Mouse (Mus musculus): Measurements from ENCODE around the gene Nfix.

Gene Nfix

DNA sequence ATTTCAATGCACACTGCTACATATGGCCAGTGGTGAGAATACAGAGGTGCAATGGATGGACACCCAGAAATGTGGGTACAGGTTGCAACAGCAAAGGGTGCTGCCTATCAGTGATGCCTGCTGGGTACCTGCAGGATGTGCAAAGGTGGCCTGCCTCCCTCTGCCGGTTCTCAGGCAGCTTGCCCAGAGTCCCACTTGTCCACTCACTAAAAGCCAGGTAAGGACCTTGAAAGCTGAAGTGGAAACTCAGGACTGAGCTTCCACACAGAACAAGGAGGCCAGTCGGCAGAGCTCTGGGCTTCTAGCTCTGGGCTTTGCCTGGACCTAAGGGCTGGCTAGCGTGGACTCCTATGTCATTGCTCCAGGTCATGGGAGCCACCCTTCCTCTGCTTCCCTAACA is 88.8 kb downstream of the Nfix start:
- no peak for DNase-seq

DNA sequence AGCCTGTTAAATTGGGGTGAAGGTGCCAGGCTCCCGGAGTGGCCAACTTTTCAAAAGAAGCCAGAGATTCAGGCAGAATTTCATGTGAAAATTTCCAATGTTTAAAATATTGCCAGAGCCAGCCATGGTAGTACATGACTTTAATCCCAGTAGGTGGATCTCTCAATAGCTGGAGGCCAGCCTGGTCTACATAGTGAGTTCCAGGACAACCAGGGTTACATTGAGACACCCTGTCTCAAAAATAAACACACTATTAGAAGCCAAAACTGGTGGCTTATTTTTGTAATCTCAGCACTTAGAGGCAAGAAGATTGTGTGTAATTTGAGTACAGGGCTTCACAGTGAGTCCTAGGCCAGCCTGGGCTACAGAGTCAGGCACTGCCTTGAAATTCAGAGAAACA is 90.2 kb downstream of the Nfix start:
- DNase-seq: no peak

DNA sequence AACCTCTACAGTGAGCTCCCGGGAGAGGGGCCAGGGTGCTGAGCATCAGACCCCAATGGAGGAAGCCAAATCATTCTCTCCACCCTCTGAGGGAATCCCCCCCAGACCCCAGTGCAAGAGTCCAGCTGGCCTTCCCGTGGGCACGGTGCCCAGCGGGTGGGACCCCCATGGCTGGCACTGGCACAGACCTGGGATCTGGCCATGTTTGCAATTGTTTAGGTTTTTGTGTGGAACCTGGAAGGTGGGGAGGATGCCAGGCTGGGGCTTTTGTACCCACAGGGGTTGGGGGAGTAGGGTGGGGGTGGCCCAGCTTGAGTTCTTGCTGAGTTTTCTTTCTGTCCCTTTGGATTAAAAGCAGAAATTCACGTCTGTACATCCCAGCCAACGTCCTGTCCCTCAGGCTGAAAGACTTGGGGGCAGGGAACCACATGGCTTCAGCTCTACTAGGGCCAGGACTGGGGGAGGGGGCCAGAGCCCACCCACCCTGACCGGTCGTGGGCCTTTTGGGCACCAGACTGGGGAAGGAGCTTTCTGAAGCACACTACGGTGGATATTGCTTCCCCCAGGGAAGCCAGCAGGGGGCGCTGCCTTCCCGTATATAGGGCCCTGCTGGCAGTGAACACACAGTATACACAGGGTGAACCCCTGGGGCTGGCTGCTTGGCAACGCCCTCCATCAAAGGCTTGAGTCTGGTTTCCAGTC is 91.2 kb downstream of the Nfix start:
- peak; percentile 84 to 86 for DNase-seq

DNA sequence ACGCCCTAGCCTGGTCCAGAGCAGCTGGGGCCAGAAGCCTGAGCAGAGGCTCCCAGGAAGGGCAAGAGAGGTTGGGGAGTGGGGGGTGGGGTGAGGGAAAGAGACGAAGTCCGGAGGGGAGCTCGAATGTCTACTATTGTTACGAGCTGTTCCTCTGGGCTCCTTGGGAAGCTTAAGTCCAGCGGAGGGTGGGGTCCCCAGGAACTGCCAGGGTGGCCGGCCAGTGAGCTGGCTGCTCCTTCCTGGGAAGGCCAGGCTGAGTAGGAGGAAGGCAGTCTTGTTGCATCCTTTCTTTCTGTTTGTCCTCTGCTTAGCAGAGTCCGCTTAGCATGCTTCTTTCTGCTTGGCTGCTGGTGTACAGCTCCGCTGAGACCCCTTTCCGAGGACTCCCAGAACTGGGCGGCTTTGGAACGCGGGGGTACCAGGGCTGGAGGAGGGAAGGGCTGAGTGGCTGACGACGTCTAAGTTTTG is 92.0 kb downstream of the Nfix start:
- no peak for DNase-seq

DNA sequence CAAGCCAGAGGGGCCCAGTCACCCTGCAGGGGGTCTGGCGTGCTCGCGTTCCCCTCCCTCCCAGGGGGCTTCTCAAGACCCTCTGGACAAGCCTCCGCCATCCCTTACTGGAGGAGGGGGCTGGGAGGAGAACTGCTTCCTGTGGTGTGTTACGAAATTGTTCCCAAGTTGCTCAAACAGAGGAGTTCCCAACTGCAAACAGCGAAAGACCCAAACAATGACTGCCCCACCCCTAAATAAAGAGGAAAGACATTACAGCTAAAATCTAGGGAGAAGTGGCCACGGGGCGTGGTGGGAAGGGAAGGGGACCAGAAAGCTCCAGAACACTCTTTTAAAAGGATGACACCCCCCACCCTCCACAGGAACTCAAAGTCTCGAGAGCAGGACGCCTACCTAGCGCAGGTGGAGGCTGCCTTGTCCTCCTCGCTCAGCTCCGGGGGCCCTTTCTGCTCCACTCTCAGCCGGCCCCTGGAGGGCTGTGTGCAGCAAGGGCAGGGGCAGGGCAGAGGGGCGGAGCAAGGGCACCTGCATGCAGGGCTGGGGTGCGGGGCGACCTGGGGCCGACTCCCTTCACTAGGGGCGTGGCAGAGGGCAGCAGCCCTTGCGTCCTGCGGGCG is 92.8 kb downstream of the Nfix start:
- DNase-seq: peak in 1 of 2 experiments; percentile 68

DNA sequence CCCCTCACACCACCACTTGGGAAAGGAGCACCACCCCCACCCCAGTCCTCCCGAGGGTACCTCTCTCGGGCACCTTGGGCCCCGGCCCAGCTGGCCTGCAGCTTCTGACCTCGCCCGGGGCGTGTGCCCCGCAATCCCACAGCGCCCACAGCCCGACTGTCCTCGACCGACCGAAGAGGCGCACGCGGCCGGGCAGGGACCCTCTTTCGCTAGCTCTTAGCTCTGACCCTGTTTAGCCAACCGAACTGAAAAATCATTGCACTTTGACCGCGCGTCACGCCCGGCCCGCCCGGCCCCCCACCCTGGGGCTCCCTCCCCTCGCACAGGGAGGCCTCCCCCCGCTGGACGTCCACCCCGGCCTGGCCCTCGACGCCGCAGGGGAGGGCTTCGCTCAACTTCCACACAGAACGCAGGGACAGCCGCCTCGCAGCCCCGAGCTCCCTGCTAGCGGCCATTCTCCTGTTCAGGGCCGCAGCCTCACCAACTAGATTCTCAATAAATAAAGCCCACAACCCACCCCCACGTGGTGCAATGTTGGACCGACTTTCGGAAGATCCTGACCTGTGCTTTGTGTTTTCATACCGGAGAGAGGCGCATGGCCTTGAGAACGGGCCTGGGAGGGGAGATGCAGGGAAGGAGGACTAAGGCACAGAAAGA is 93.4 kb downstream of the Nfix start:
- no peak for DNase-seq

DNA sequence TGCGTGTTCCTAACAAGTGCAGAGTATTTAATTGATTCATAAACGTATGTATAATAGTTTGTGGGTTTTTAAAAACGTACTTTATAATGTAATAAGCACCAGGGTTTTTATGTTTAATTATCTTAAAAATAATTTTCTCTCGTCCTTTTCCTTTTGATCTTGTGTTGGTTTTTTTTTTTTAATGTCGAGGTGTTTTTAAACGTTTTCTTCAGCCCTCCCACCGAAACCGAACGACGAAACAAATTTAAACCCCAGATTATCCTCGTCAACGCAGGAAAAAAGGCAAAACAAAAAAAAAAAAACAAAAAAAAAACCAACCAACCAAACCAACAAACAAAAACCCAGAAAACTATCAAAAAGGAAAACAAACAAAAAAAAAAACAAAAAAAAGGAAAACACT is 94.2 kb downstream of the Nfix start:
- no peak for DNase-seq

DNA sequence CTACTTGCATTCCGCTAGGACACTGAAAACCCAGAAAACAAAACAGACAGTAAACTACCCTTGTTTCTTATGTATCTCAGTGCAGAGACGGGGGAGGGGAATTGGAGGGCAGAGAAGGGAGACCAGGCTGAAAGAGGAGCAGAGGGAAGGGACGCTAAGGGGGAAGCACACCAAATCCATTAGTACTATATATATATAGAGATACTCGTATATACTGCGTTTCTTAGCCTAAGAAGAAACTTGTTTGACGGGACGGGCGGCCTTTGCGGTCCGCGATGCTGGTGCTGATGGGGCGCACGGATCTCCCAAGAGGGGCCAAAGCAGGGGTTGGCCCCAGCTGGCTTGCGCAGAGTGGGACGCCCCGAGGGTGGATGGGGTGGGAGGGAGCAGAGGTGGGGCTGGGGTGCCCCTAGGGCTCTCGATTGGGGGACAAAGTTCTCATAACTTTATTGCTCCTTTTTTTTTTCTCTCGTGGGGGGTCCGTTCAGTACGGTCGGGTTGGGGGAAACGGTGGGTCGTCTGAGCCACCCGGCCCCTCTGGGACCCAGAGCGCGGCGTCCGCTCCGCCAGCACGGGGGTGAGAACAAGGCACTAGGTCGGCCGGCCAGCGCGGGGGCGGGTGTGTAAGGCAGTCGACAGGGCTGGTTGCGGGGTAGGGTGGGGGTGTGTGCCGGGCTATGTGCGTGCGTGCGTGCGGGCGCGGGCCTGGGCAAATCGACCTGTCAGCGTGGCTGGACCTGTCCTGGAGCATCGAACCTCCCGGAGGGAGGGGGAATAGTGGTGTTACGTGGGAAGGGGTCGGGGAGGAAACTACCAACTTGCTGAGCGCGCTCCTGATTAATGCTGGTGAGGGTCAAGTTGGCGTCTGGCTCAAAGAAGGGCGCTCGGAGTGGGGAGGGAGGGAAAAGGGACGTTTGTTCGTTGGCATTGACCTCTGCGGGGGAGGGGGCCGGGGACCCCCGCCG is 95.0 kb downstream of the Nfix start:
- DNase-seq: peak in 1 of 2 experiments; percentile 45

DNA sequence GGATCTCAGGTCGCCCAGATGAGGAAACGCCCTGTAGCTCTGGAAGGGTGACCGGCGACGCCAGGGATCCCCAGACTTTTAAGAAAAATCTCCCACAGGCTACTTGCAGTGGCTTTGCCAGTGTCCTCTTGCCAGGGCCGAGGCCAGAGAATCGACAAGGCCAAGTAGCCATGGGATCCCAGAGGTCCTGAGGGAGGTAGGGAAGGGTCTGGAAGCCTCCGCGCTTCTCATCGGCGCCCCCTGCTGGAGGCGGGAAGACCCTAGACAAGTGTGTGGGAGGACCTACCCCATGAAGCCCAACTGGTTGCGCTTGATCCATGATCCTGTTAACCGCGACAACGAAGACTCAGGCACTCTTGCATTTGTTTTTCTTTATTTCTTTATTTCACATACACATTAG is 95.8 kb downstream of the Nfix start:
- peak; percentile 79 to 86 for DNase-seq

DNA sequence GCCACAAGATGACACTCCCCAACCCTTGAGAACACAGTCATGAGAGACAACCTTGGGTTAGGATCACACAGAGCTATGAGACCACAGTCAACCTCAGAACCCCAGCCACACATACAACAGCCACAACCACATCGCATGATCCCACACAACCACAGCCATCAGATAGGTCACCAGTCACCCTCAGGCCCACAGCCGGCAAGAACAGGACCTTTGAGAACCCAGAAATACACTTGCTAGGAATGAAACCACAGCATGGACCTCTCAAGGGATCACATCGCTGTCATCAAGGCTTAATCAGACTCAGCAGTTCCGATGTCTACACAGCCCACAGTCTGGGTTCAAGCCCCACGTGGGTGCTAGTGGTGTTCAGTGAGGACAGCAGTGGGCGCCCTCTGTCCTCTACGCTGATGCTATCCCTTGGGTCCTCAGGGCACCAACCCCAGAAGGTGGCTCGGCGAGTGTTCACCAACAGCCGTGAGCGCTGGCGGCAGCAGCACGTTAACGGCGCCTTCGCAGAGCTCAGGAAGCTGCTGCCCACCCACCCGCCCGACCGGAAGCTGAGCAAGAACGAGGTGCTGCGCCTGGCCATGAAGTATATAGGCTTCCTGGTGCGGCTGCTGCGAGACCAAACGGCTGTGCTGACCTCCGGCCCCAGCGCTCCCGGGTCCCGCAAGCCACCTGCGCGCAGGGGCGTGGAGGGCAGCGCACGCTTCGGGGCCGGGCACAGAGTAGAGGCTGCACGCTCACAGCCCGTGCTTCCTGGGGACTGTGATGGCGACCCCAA is 96.5 kb downstream of the Nfix start:
- DNase-seq: no peak

DNA sequence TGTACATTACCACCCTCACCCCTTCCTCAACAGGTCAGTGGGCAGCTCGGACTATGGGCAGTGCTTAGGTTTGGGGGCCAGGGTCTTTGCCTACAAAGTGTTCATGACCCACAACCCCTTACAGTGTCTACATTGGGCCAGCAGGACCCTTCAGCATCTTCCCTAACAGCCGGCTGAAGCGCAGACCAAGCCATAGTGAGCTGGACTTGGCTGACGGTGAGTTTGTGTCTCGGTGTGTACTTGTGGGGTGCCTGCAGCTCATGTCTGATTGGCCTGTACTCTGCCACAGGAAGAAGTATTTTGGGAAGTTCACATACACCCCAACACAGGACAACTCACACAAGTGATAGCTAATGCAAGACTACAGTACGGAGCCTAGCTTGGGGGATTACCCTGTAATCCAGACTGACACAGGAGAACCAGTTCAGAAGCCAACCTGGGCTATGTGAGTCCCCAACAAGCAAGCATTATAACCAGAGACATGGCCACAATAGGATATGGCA is 97.1 kb downstream of the Nfix start:
- DNase-seq: no peak

DNA sequence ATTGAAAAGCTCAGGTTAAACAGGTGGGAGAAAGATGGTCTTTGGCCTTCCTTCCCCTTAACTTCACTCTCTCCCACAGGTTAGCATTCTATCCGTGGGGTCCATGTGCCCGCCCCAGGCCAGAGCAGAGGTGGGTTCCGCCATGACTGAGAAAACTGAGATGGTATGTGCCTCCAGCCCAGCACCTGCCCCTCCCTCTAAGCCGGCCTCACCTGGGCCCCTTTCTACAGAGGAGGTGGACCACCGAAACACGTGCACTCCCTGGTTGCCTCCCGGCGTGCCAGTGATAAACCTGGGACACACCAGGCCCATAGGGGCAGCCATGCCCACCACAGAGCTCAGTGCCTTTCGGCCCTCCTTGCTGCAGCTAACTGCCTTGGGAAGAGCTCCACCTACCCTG is 97.6 kb downstream of the Nfix start:
- no peak for DNase-seq

DNA sequence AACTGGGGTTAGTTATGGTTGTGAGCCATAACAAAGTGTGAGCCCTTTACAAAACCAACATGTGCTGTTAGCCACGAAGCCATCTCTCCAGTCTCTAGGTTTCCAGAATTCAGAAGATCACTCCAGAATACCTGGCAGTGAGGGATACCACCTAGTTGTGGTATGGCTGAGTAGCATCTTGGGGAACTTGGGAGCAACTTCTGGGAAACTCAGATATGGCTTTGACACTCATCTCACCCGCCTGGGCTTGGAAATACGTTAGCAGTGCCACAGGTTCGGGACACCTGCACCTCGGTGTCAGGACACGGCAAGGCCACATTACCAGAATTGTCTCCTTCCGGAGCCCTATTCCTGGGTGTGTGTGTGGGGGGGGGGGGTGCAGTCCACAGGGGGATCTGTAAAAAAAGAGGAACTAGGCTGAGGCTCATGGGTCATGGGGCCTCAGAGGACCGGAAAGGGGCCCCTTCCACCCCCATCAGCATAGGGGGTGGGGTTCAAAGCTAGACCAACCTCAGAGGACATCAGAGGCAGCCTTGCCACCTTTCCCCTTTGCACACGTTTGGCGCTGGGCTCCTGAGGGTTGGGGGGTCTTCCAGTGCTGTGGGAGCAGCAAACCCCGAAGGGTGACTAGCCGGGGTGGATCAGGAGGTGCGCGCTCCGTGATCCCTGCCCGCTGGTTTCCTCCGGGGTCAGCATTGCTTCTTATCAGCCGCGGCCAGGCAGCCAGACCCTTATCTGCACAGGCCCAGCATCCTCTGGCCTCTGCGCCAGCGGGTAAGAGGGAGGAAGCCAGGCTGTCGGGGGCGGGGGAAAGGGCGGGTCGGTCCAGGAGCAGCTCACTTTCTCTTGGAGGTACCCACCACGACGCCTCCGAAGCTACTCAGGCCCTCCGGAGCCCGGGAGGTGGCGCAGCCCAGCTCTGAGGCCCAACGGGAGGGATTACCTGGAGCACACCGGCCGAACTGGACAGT is 98.9 kb downstream of the Nfix start, which contains the start of gene Lyl1:
Gene Lyl1, plus strand, starts transcription at position 517 of the 971 bp plus-strand sequence.
- DNase-seq: peak; percentile 70 to 88

DNA sequence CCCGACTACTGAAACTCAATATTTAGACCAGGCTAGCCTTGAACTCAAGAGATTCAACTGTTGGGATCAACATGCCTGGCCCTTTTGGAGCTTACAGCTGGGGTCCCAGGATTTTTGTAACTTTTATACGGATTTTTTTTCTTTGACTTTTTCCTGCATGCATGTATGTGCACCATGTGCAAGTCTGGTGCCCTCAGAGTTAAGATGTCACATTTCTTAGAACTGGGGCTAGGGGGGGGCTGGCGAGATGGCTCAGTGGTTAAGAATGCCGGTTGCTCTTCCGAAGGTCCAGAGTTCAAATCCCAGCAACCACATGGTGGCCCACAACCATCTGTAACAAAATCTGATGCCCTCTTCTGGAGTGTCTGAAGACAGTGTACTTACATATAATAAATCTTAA is 99.6 kb downstream of the Nfix start:
- DNase-seq: no peak

DNA sequence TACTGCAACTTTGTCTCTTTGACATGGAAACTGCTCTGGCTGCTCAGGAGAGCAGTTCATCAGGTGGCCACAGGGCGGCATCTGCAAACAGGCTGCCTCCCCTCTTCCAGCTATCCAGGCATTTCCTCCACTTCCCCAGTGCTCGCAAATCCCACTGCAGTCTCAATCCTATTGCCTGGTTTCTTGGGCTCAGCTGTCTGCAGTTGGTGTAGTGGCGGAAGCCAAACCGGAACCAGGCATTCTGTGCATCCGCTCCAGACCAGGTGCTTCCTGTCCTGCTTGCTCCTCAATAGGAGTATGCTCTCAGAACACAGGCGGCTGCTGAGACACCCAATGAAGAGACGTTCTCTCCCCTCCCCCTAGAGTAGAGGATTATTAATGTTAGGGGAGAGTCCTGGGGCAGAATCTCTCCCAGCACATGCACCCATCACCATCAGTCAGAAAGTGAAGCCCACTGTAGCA is 100.3 kb downstream of the Nfix start:
- DNase-seq: peak; percentile 73 to 90

DNA sequence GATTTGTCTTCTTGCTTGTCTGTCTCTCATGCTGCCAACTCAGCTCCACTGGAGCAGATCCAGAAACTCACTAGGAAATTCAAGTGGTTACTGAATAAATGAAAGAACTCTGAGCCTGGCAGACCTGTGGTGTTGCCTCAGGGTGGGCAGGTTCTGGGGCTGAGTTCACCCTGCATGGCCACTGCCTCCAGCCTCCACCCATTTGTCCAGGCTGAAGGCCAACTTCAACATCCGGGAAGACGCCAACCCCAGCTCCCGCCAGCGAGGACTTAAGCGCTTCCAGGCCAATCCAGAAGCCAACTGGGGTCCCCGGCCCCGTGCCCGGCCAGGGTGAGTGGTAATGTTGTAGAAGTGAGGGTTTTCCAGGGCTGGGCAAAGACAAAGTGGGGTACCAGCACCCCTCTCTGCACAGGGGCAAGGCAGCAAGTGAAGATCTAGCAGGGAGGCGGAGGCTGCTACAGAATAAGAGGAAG is 101.2 kb downstream of the Nfix start:
- DNase-seq: peak; percentile 77 to 89

DNA sequence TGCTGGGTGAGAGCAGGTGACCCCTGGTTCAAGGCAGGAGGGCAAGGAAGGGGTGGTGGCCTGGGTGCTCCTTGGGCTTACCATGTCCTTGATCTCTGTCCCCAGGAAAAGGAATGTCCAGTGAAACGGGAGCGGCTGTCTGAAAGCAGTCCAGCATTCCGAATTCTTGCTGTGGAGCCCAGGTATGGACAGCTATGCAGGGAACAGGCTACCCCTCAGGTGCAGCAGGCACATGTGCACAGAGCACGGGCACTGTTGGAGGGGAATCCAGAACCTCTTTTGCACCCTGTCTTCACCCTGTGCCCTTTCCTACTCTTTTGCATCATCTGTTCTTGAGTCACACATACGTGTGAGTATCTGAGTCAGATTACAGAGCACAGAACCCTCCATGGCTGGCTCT is 101.9 kb downstream of the Nfix start:
- DNase-seq: no peak

DNA sequence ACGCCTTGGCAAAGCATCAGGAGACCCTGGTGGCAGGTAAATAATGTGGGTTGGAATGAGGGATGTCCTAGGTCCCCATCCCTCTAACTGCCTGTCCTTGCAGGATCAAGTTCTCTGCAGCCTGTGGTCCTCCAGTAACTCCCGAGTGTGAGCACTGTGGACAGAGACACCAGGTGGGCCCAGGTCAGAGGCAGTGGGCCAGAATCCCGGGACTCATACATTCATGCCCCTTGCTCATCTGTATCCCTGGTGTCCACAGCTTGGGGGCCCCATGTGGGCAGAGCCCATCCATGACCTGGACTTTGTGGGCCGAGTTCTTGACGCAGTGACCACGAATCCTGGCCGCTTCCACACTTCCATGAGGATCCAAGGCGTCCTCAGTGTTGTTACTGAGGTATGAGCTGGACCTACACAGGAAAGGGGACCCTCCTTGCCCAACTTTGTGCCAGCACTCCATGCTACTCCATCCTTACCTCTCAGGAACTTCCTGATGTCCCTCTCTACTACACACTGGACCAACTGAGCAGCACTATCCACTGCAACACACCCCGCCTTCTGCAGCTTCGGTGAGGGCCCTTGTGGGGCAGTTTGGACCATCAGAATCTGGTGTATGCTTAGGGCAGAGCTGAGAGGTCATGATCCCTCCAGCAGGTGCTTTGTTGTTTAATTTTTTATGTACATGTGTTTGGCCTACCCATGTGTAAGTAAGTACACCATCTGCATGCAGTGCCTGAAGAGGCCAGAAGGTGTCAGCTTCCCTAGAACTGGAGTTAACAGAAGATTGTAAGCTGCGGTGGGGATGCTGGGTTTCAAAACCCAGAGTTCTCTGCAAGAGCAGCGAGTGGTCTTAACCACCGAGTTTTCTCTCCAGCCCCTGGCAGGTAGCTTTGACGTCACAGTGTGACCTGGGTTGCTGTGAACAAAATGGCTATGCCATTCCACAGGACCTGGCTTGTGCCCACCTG is 102.7 kb downstream of the Nfix start:
- peak in 1 of 2 experiments; percentile 57 for DNase-seq

DNA sequence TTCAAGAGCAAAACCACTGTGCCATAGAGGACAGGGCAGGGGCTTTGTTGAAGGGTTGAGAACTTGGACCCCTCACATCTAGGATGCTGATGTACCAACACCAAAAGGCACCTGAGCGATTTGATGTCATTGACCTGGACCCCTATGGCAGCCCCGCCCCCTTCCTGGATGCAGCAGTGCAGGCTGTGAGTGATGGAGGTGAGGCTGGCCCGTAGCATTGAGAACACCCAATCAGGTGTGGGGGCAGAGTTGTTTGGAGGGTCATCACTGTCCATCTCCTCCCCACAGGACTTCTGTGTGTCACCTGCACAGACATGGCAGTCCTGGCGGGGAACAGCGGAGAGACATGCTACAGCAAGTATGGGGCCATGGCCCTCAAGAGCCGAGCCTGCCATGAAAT is 105.0 kb downstream of the Nfix start:
- no peak for DNase-seq
